8 mouse cellular contexts compared by ENCODE assay signal in genomic region chr5:106860415-106860814, GRCm38 (mm10).
DNase-seq lines count a peak whose midpoint lies in the region; ATAC-seq and TF ChIP-seq lines count a peak whose summit lies in the region.

No protein-coding gene starts in this region.

- ATAC-seq in common myeloid progenitor, adult 5-6 weeks (replicated peaks; ENCODE audit: low read depth, poor library complexity, severe bottlenecking): peak; percentile 83
- ATAC-seq in erythroid progenitor cell, adult 5-6 weeks (replicated peaks; ENCODE audit: low FRiP score, poor library complexity, severe bottlenecking): no peak

- no peak overlapping the region for H3K4me2 ChIP-seq in CH12.LX (ENCODE audit: insufficient read depth, low read depth, poor library complexity, severe bottlenecking)

- no peak overlapping the region for H3K27ac ChIP-seq in CH12.LX (ENCODE audit: insufficient read depth, low read depth)

- no peaks in the 10 kb centered on the region for H3K9me3 ChIP-seq in CH12.LX (replicated peaks; ENCODE audit: low read length)

- dilution Hi-C loops in CH12.LX (cut with MboI; ENCODE audit: extremely low pct_ligation_motif_present, extremely low pct_unique_long_range_greater_than_20kb, low sequenced_read_pairs): no loop called here

- H3K4me3 ChIP-seq in CH12.LX (replicated peaks in 1 of 3; ENCODE audit: low read depth in 2 of 3, low read length in 2 of 3, poor library complexity in 1 of 3): no peak overlapping the region

- no peaks in the 10 kb centered on the region for H3K36me3 ChIP-seq in CH12.LX (replicated peaks in 1 of 2; ENCODE audit: control insufficient read depth in 1 of 2, insufficient read depth in 1 of 2, low read length in 1 of 2)

- no peaks in the 10 kb centered on the region for H3K79me2 ChIP-seq in CH12.LX (replicated peaks; ENCODE audit: control insufficient read depth, extremely low read depth, insufficient read depth, poor library complexity, severe bottlenecking)

- TF ChIP-seq POLR2A in CH12.LX (IDR thresholded peaks at IDR 0.05; ENCODE audit: low read depth, low read length): no peak

- in situ Hi-C loops in CH12.LX (cut with MboI; ENCODE audit: low pct_ligation_motif_present, low pct_unique_long_range_greater_than_20kb, low sequenced_read_pairs): no loop called here

- intact Hi-C loops in heart, postnatal 10 days (cut with DNase I): loop anchor here (1.0 to 10.0 kb wide), 4 partner anchors 104 to 652 kb away; partner anchors contain the start of gene Cdc7

- H3K27me3 ChIP-seq in CH12.LX (replicated peaks): no peaks in the 10 kb centered on the region

- no peaks in the 10 kb centered on the region for H3K4me1 ChIP-seq in CH12.LX (ENCODE audit: control insufficient read depth in 1 of 2, insufficient read depth in 2 of 2)

- no peak for TF ChIP-seq EP300 in CH12.LX (IDR thresholded peaks at IDR 0.05; ENCODE audit: low read length)

- no peak overlapping the region for H3K9ac ChIP-seq in CH12.LX (ENCODE audit: insufficient read depth, low read depth)

- peak; percentile 60 for DNase-seq in CH12.LX (ENCODE audit: extremely low read depth)
- DNase-seq in T-cell, adult 2 months (ENCODE audit: low spot score): peak; percentile 60
- DNase-seq in heart, postnatal 10 days: peak; percentile 62 to 79
- peak; percentile 12 for DNase-seq in layer of hippocampus, adult 9-11 months
- peak; percentile 76 for DNase-seq in lung, postnatal 10 days
- DNase-seq in retina, postnatal 7 days (ENCODE audit: low read depth, low spot score): peak; percentile 45

- peak; percentile 99 for TF ChIP-seq RAD21 in CH12.LX (IDR thresholded peaks at IDR 0.05; ENCODE audit: low read depth, low read length)

- TF ChIP-seq CTCF in CH12.LX (conservative IDR thresholded peaks at IDR 0.05 in 1 of 2, IDR thresholded peaks at IDR 0.05 in 1 of 2; ENCODE audit: low read depth in 2 of 2, low read length in 2 of 2): peak; percentile 48 to 94; a peak in 3 of 4 replicates

TF ChIP-seq in CH12.LX, 34 proteins besides CTCF, POLR2A, EP300 and RAD21:
- TF ChIP-seq SMC3 (IDR thresholded peaks at IDR 0.05; ENCODE audit: low read depth, low read length): peak; percentile 93
- no peak for TF ChIP-seq KAT2A (IDR thresholded peaks at IDR 0.05; ENCODE audit: insufficient replicate concordance, low read length)
- peak; percentile 82 for TF ChIP-seq ZC3H11A (IDR thresholded peaks at IDR 0.05; ENCODE audit: low read depth, low read length)

Comparison
In these comparisons a context has a peak if more than half of its experiments do, and no peak if none do; other contexts are left out.
1. DNase-seq: peak in every context shown above with its lines; median percentile 76 in lung, postnatal 10 days; 70 in heart, postnatal 10 days; 60 in CH12.LX; 60 in T-cell, adult 2 months; 45 in retina, postnatal 7 days; 12 in layer of hippocampus, adult 9-11 months.